Mouse (Mus musculus): Measurements from ENCODE around the gene Chrna5. TPM values are rescaled to one million over a fixed set of nuclear protein-coding genes. Genes with fewer than 3 reads are reported as not detected.

Chrna5 gene
- polyA plus RNA-seq, 1 experiment from 2014 or later, result 0.27 TPM

- Histone ChIP-seq H3K4me1 (ENCODE audit: control insufficient read depth in 2 of 2, insufficient read depth in 2 of 2, low read length in 2 of 2) (no peaks in the 10 kb centered on the region), H3K4me3 (ENCODE audit: control insufficient read depth in 1 of 2, insufficient read depth in 1 of 2, low read depth in 1 of 2, low read length in 2 of 2) (no peak overlapping the region), H3K27me3 (ENCODE audit: control insufficient read depth, insufficient read depth, low read length) (no peaks in the 10 kb centered on the region), H3K27ac (replicated peaks in 1 of 2; ENCODE audit: control insufficient read depth in 1 of 2, insufficient read depth in 1 of 2, low read depth in 2 of 2, low read length in 2 of 2) (no peak overlapping the region), H3K36me3 (ENCODE audit: control insufficient read depth, insufficient read depth, low read length) (no peaks in the 10 kb centered on the region), H3K4me2 (ENCODE audit: low read length) (no peak overlapping the region), H3K9me3 (ENCODE audit: control insufficient read depth, low read length) (no peaks in the 10 kb centered on the region), H3K9ac (ENCODE audit: low read length) (no peak overlapping the region)
- 55% methylated on average over 3 of the region's 3 CpGs for WGBS
- no peak for ATAC-seq (ENCODE audit: insufficient number of reproducible peaks, insufficient read depth, low FRiP score, low read depth)
Measured at GRCm38 (mm10) chr9:54994381-54994780, 13.7 kb downstream of the Chrna5 start.

DNA sequence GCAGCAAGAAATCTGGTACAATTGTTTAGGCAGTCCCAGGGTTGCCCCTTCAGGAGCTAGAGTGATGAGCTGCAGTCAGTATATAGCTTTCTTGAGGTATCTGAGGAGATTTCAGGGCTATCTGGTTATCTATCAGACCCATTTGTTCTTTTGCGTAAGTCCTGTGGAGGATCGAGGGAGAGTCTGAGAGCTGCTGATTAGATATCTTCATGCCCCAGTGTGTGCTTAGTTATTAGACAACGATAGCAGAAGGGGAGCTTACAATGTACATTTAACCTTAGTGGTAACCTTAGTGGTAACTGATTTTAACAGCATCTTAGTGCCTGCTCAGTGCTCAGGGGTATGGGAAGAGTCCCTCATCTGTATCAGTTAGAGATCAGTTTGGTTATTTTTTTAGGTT, 15.0 kb downstream of the Chrna5 start:
- WGBS, result 31% methylated on average over 3 of the region's 3 CpGs
- H3K4me3 ChIP-seq (ENCODE audit: control insufficient read depth in 1 of 2, insufficient read depth in 1 of 2, low read depth in 1 of 2, low read length in 2 of 2), result no peak overlapping the region
- H3K27ac ChIP-seq (replicated peaks in 1 of 2; ENCODE audit: control insufficient read depth in 1 of 2, insufficient read depth in 1 of 2, low read depth in 2 of 2, low read length in 2 of 2), result no peak overlapping the region
- no peaks in the 10 kb centered on the region for H3K4me1 ChIP-seq (ENCODE audit: control insufficient read depth in 2 of 2, insufficient read depth in 2 of 2, low read length in 2 of 2)
- no peaks in the 10 kb centered on the region for H3K27me3 ChIP-seq (ENCODE audit: control insufficient read depth, insufficient read depth, low read length)
- H3K9ac ChIP-seq (ENCODE audit: low read length), result no peak overlapping the region
- ATAC-seq (ENCODE audit: insufficient number of reproducible peaks, insufficient read depth, low FRiP score, low read depth), result no peak
- no peaks in the 10 kb centered on the region for H3K9me3 ChIP-seq (ENCODE audit: control insufficient read depth, low read length)
- no peaks in the 10 kb centered on the region for H3K36me3 ChIP-seq (ENCODE audit: control insufficient read depth, insufficient read depth, low read length)
- no peak overlapping the region for H3K4me2 ChIP-seq (ENCODE audit: low read length)

DNA sequence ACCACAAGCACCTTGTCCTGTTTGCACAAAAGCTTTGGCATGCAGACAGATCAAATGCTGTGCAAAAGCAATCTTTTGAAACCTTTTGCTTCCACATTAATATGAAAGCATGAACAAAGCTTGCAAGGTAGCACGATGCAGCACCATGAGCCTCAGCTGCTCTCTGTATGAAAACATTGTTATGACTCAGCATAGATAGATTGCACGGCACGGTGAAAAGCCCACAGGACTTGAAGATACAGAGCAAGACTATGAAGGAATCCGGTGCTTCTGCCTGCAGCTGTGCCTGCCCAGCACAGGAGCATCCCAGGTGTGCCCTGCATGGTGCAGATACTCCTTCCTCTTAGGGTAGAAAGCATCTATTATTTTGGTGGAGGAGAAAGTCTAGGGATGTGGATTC, 22.9 kb downstream of the Chrna5 start:
- no peaks in the 10 kb centered on the region for H3K4me1 ChIP-seq (ENCODE audit: control insufficient read depth in 2 of 2, insufficient read depth in 2 of 2, low read length in 2 of 2)
- H3K27me3 ChIP-seq (ENCODE audit: control insufficient read depth, insufficient read depth, low read length), result no peaks in the 10 kb centered on the region
- H3K4me2 ChIP-seq (ENCODE audit: low read length), result no peak overlapping the region
- no peaks in the 10 kb centered on the region for H3K36me3 ChIP-seq (ENCODE audit: control insufficient read depth, insufficient read depth, low read length)
- no peak overlapping the region for H3K4me3 ChIP-seq (ENCODE audit: control insufficient read depth in 1 of 2, insufficient read depth in 1 of 2, low read depth in 1 of 2, low read length in 2 of 2)
- no peak for ATAC-seq (ENCODE audit: insufficient number of reproducible peaks, insufficient read depth, low FRiP score, low read depth)
- no peak overlapping the region for H3K27ac ChIP-seq (replicated peaks in 1 of 2; ENCODE audit: control insufficient read depth in 1 of 2, insufficient read depth in 1 of 2, low read depth in 2 of 2, low read length in 2 of 2)
- WGBS, result 70% methylated on average over 4 of the region's 4 CpGs
- no peak overlapping the region for H3K9ac ChIP-seq (ENCODE audit: low read length)
- H3K9me3 ChIP-seq (ENCODE audit: control insufficient read depth, low read length), result no peaks in the 10 kb centered on the region

DNA sequence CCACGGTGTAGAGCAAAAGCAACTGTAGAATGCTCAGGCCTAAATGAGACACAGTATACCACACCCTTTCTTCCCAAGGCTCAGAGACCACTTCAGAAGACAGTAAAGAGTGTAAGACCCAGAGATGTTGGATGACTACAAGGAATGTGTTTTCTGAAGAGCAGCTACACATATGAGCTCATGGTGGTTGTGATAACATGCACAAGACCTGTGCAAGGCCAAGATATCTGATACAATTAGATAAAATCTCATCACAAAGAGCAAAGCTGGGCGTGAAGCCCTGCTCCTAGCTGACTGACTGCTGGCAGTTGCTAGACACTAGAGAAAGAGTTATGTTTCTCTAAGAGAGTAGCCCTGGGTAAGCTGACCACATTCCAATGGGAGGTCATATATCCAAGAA, 29.0 kb downstream of the Chrna5 start:
- Histone ChIP-seq H3K9me3 (ENCODE audit: control insufficient read depth, low read length) (no peaks in the 10 kb centered on the region), H3K27ac (replicated peaks in 1 of 2; ENCODE audit: control insufficient read depth in 1 of 2, insufficient read depth in 1 of 2, low read depth in 2 of 2, low read length in 2 of 2) (no peak overlapping the region), H3K27me3 (ENCODE audit: control insufficient read depth, insufficient read depth, low read length) (no peaks in the 10 kb centered on the region), H3K4me2 (ENCODE audit: low read length) (no peak overlapping the region), H3K4me3 (ENCODE audit: control insufficient read depth in 1 of 2, insufficient read depth in 1 of 2, low read depth in 1 of 2, low read length in 2 of 2) (no peak overlapping the region), H3K36me3 (ENCODE audit: control insufficient read depth, insufficient read depth, low read length) (no peaks in the 10 kb centered on the region), H3K9ac (ENCODE audit: low read length) (no peak overlapping the region), H3K4me1 (ENCODE audit: control insufficient read depth in 2 of 2, insufficient read depth in 2 of 2, low read length in 2 of 2) (no peaks in the 10 kb centered on the region)
- ATAC-seq (ENCODE audit: insufficient number of reproducible peaks, insufficient read depth, low FRiP score, low read depth), result no peak
- WGBS, result 70% methylated on average over 2 of the region's 2 CpGs

- ATAC-seq (ENCODE audit: insufficient number of reproducible peaks, insufficient read depth, low FRiP score, low read depth), result no peak
- no peaks in the 10 kb centered on the region for H3K27me3 ChIP-seq (ENCODE audit: control insufficient read depth, insufficient read depth, low read length)
- WGBS, result 38% methylated on average over 6 of the region's 6 CpGs
Measured at GRCm38 (mm10) chr9:55010588-55011350, 30.1 kb downstream of the Chrna5 start.

GRCm38 (mm10) chr9:55016926-55017325, 36.2 kb downstream of the Chrna5 start:
- no peak overlapping the region for H3K4me3 ChIP-seq (ENCODE audit: control insufficient read depth in 1 of 2, insufficient read depth in 1 of 2, low read depth in 1 of 2, low read length in 2 of 2)
- H3K9ac ChIP-seq (ENCODE audit: low read length), result no peak overlapping the region
- H3K36me3 ChIP-seq (ENCODE audit: control insufficient read depth, insufficient read depth, low read length), result no peaks in the 10 kb centered on the region
- H3K27me3 ChIP-seq (ENCODE audit: control insufficient read depth, insufficient read depth, low read length), result no peaks in the 10 kb centered on the region
- ATAC-seq (ENCODE audit: insufficient number of reproducible peaks, insufficient read depth, low FRiP score, low read depth), result no peak
- WGBS, result 59% methylated on average over 3 of the region's 3 CpGs
- no peaks in the 10 kb centered on the region for H3K4me1 ChIP-seq (ENCODE audit: control insufficient read depth in 2 of 2, insufficient read depth in 2 of 2, low read length in 2 of 2)
- no peak overlapping the region for H3K4me2 ChIP-seq (ENCODE audit: low read length)
- no peak overlapping the region for H3K27ac ChIP-seq (replicated peaks in 1 of 2; ENCODE audit: control insufficient read depth in 1 of 2, insufficient read depth in 1 of 2, low read depth in 2 of 2, low read length in 2 of 2)
- H3K9me3 ChIP-seq (ENCODE audit: control insufficient read depth, low read length), result no peaks in the 10 kb centered on the region

More at GRCm38 (mm10) chr9:55010588-55011350, 30.1 kb downstream of the Chrna5 start:
- H3K4me3 ChIP-seq (ENCODE audit: control insufficient read depth in 1 of 2, insufficient read depth in 1 of 2, low read depth in 1 of 2, low read length in 2 of 2), result no peak overlapping the region
- H3K4me2 ChIP-seq (ENCODE audit: low read length), result no peak overlapping the region
- no peaks in the 10 kb centered on the region for H3K36me3 ChIP-seq (ENCODE audit: control insufficient read depth, insufficient read depth, low read length)
- no peaks in the 10 kb centered on the region for H3K9me3 ChIP-seq (ENCODE audit: control insufficient read depth, low read length)
- no peaks in the 10 kb centered on the region for H3K4me1 ChIP-seq (ENCODE audit: control insufficient read depth in 2 of 2, insufficient read depth in 2 of 2, low read length in 2 of 2)
- H3K9ac ChIP-seq (ENCODE audit: low read length), result no peak overlapping the region
- no peak overlapping the region for H3K27ac ChIP-seq (replicated peaks in 1 of 2; ENCODE audit: control insufficient read depth in 1 of 2, insufficient read depth in 1 of 2, low read depth in 2 of 2, low read length in 2 of 2)

DNA sequence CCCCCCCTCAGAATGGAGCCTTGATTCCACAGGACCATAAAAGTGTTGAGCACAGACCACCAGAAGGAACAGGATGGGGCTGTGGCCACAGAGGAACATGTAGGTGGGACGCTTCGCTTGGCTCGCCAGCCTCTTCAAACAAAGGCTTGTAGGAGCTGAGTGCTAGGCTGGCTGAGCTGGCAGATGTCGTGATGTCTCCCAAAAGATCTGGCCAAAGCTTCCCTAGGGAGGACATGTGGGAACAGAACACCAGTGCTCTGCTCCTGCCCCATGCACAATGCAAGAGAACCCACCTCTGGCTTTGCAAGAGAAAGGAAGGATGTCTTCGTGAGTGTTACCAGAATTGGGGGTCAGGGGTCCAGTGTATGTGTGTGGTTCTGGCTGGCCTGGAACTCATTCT, 42.6 kb downstream of the Chrna5 start:
- H3K27ac ChIP-seq (replicated peaks in 1 of 2; ENCODE audit: control insufficient read depth in 1 of 2, insufficient read depth in 1 of 2, low read depth in 2 of 2, low read length in 2 of 2), result no peak overlapping the region
- 79% methylated on average over 5 of the region's 5 CpGs for WGBS
- H3K36me3 ChIP-seq (ENCODE audit: control insufficient read depth, insufficient read depth, low read length), result no peaks in the 10 kb centered on the region
- peaks cover 44% of the 10 kb centered on the region for H3K27me3 ChIP-seq (ENCODE audit: control insufficient read depth, insufficient read depth, low read length)
- H3K9me3 ChIP-seq (ENCODE audit: control insufficient read depth, low read length), result no peaks in the 10 kb centered on the region
- H3K4me3 ChIP-seq (ENCODE audit: control insufficient read depth in 1 of 2, insufficient read depth in 1 of 2, low read depth in 1 of 2, low read length in 2 of 2), result no peak overlapping the region
- no peak overlapping the region for H3K9ac ChIP-seq (ENCODE audit: low read length)
- no peak for ATAC-seq (ENCODE audit: insufficient number of reproducible peaks, insufficient read depth, low FRiP score, low read depth)
- H3K4me2 ChIP-seq (ENCODE audit: low read length), result no peak overlapping the region
- H3K4me1 ChIP-seq (ENCODE audit: control insufficient read depth in 2 of 2, insufficient read depth in 2 of 2, low read length in 2 of 2), result peaks cover 4 to 8% of the 10 kb centered on the region in 2 experiments; a peak in 3 of 4 replicates

All from heart, embryonic 14.5 days (tissue).